24 mouse cellular contexts compared by ENCODE assay signal in the genomic region with DNA sequence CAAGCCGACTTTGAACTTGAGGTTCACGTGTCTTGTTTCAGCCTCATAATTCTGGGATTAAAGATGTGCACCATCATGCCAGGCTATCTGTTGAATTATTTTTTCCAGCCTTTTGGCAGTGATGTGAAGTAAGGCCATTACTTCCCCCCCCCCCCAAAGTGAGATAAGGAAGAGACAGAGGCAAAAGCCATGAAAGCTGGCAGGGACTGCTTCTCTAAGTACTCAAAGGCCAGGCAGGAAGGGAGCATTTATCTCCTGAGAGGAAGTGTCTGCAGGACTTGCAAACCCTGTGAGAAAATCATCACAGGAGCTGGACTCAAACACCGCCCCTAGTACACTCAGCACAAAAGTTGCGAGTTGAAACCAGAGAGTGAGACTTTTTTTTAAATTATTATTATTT. TPM values are rescaled to one million over a fixed set of nuclear protein-coding genes. Genes with fewer than 3 reads are reported as not detected.
DNase-seq lines count a peak whose midpoint lies in the region; ATAC-seq and TF ChIP-seq lines count a peak whose summit lies in the region.
"Had no signal": no experiment of that assay in that cellular context is flagged by ENCODE, and none has a peak within 500 bp of the region (broad histone marks: within the 10 kb centered on the region; RNA-seq: fewer than 3 reads in every experiment).

No protein-coding gene starts in this region.

- DNase-seq in heart, postnatal 0 days (ENCODE audit: low spot score), result peak; percentile 34
- no peak for DNase-seq in heart, postnatal 14 days
- DNase-seq in kidney, adult 2 months, result peak; percentile 9
- no peak for DNase-seq in kidney, postnatal 25 days
- peak; percentile 72 for DNase-seq in MEL (ENCODE audit: low read depth, low spot score)
- DNase-seq in MEL-GATA-1-ER (ENCODE audit: extremely low read depth, low read depth), result peak; percentile 69
- no peak for DNase-seq in left cerebral cortex, postnatal 36 days (ENCODE audit: low spot score in 2 of 2)
- DNase-seq: adrenal gland, adult 2 months; adrenal gland, adult 8-10 months; adrenal gland, postnatal 10 days; adrenal gland, postnatal 14 days; adrenal gland, postnatal 25 days; adrenal gland, postnatal 36 days; B cell, adult 2 months; cerebellum, adult 11 months; cerebellum, adult 11-12 months; cerebellum, adult 18-20 months; cerebellum, adult 2 months had no signal

- TF ChIP-seq EP300 in heart, postnatal 0 days (IDR thresholded peaks at IDR 0.05; ENCODE audit: low read depth), result no peak
- no peak for TF ChIP-seq EP300 in MEL (IDR thresholded peaks at IDR 0.05; ENCODE audit: low read depth in 1 of 2, low read length in 2 of 2)

- H3K79me2 ChIP-seq in MEL (ENCODE audit: control insufficient read depth, insufficient read depth, low read length, poor library complexity), result peaks cover 11% of the 10 kb centered on the region

- 0 out of 2 replicates have a peak, but pooled peaks cover 7% of the 10 kb centered on the region for H3K4me1 ChIP-seq in heart, postnatal 0 days (ENCODE audit: control insufficient read depth, insufficient read depth)
- 0 out of 2 replicates have a peak, but pooled peaks cover 4% of the 10 kb centered on the region for H3K4me1 ChIP-seq in kidney, adult 2 months (ENCODE audit: control insufficient read depth, insufficient read depth, low read length)
- peaks cover 0 to 20% of the 10 kb centered on the region in 2 experiments; a peak in 2 of 4 replicates for H3K4me1 ChIP-seq in MEL (ENCODE audit: control insufficient read depth in 1 of 2, insufficient read depth in 2 of 2, low read length in 2 of 2)

- H3K9me3 ChIP-seq in heart, postnatal 0 days (replicated peaks; ENCODE audit: control insufficient read depth, low read length), result 0 out of 2 replicates have a peak, but pooled peaks cover 3% of the 10 kb centered on the region
- no peaks in the 10 kb centered on the region for H3K9me3 ChIP-seq in MEL (replicated peaks; ENCODE audit: insufficient read depth, low read length)
- H3K9me3 ChIP-seq: G1E had no signal

- no peak overlapping the region for H3K4me2 ChIP-seq in heart, postnatal 0 days (ENCODE audit: low read depth, low read length)

- no peaks in the 10 kb centered on the region for H3K27me3 ChIP-seq in heart, postnatal 0 days (ENCODE audit: control insufficient read depth, insufficient read depth, low read length)
- H3K27me3 ChIP-seq in kidney, adult 2 months (replicated peaks; ENCODE audit: control insufficient read depth, insufficient read depth, low read length), result no peaks in the 10 kb centered on the region
- H3K27me3 ChIP-seq in MEL (ENCODE audit: control insufficient read depth in 1 of 2, insufficient read depth in 2 of 2, low read length in 2 of 2), result no peaks in the 10 kb centered on the region
- H3K27me3 ChIP-seq: CH12.LX, Patski had no signal

- TF ChIP-seq CTCF in heart, postnatal 0 days (IDR thresholded peaks at IDR 0.05; ENCODE audit: low read depth), result no peak
- TF ChIP-seq CTCF in kidney, adult 2 months (conservative IDR thresholded peaks at IDR 0.05; ENCODE audit: insufficient read depth, insufficient read length, low read depth, low read length), result no peak
- no peak for TF ChIP-seq CTCF in MEL (IDR thresholded peaks at IDR 0.05 in 2 of 3, conservative IDR thresholded peaks at IDR 0.05 in 1 of 3; ENCODE audit: control insufficient read depth in 1 of 3, insufficient read depth in 1 of 3, low read depth in 2 of 3, low read length in 3 of 3, poor library complexity in 1 of 3, severe bottlenecking in 1 of 3)

- no peak overlapping the region for H3K27ac ChIP-seq in heart, postnatal 0 days (ENCODE audit: low read depth)
- H3K27ac ChIP-seq in kidney, adult 2 months (ENCODE audit: insufficient read depth, low read depth, low read length), result no peak overlapping the region; the same call in 1 of the 2 replicates
- H3K27ac ChIP-seq in MEL (ENCODE audit: control insufficient read depth, low read depth, low read length), result peak overlapping the region; percentile 11

- 71% methylated on average over 4 of the region's 4 CpGs for WGBS in heart, postnatal 0 days
- 74% methylated on average over 4 of the region's 4 CpGs for WGBS in kidney, adult 2 months

- no peak for TF ChIP-seq POLR2A in kidney, adult 2 months (IDR thresholded peaks at IDR 0.05; ENCODE audit: low read depth, low read length)
- TF ChIP-seq POLR2A in MEL (IDR thresholded peaks at IDR 0.05; ENCODE audit: control insufficient read depth in 1 of 2, insufficient read depth in 1 of 2, low read depth in 1 of 2, low read length in 2 of 2, poor library complexity in 1 of 2), result no peak

- intact Hi-C loops in heart, postnatal 14 days (cut with DNase I), result no loop called here
- intact Hi-C loops in left cerebral cortex, postnatal 36 days (cut with DNase I), result no loop called here

- ATAC-seq in heart, postnatal 0 days (ENCODE audit: insufficient read depth, low read depth), result no peak
- no peak for ATAC-seq in inflammation-experienced regulatory T-cells, adult 6 months
- ATAC-seq: activated CD4-positive, CD25-positive, alpha-beta regulatory T cell, adult 4 months; CD4-positive, CD25-positive, alpha-beta regulatory T cell, adult 4 months; Patski had no signal

- H3K36me3 ChIP-seq in heart, postnatal 0 days (replicated peaks; ENCODE audit: control insufficient read depth, insufficient read depth, low read length), result no peaks in the 10 kb centered on the region
- H3K36me3 ChIP-seq in kidney, adult 2 months (ENCODE audit: control insufficient read depth, insufficient read depth, low read length), result no peaks in the 10 kb centered on the region
- H3K36me3 ChIP-seq in MEL (ENCODE audit: control insufficient read depth in 1 of 2, insufficient read depth in 2 of 2, low read length in 2 of 2), result peaks cover 0 to 25% of the 10 kb centered on the region in 2 experiments; a peak in 2 of 4 replicates

- no peak overlapping the region for H3K4me3 ChIP-seq in heart, postnatal 0 days (ENCODE audit: low read depth, low read length)
- H3K4me3 ChIP-seq in kidney, adult 2 months (ENCODE audit: insufficient read depth, low read depth, low read length), result no peak overlapping the region
- no peak overlapping the region for H3K4me3 ChIP-seq in MEL (ENCODE audit: control insufficient read depth in 1 of 2, insufficient read depth in 1 of 2, low read depth in 2 of 2, low read length in 2 of 2)

- H3K9ac ChIP-seq in heart, postnatal 0 days (replicated peaks; ENCODE audit: low read depth, low read length), result no peak overlapping the region
- H3K9ac ChIP-seq in MEL (ENCODE audit: control insufficient read depth, low read depth, low read length, poor library complexity, severe bottlenecking), result no peak overlapping the region

- no peak for TF ChIP-seq RAD21 in MEL (IDR thresholded peaks at IDR 0.05; ENCODE audit: low read depth, low read length)

RNA-seq across cellular contexts. Expression of a gene that starts 3.5 kb away (rescaled TPM):
- total RNA-seq in heart, postnatal 0 days (2014; rRNA removed; ENCODE audit: low replicate concordance), result 17.9 and 18.5 TPM in 2 replicates
- polyA plus RNA-seq in heart, postnatal 0 days (2015; fragmentation: Nextera tagmentation; extraction: Ambion mirVana), result 30.9 and 31.0 TPM in 2 replicates
- total RNA-seq in heart, postnatal 14 days (2021), result 10 to 100 TPM; 13.9 to 14.1 TPM
- polyA plus RNA-seq in kidney, adult 2 months (2012; rRNA removed), result 21.4 and 26.6 TPM in 2 replicates
- 33.5 and 42.5 TPM in 2 replicates for total RNA-seq in MEL (2012; rRNA removed)
- polyA plus RNA-seq in MEL (2012; ENCODE audit: insufficient read depth in 1 of 2, insufficient read length in 2 of 2, low read depth in 1 of 2, low replicate concordance in 2 of 2, missing spikeins in 1 of 2), result 10 to 100 TPM in 1 of 2 experiments, not detected in 1; 47.1 TPM
- 10 to 100 TPM; 28.6 to 51.1 (median 40.0) TPM for polyA plus RNA-seq in inflammation-experienced regulatory T-cells, adult 6 months (2017; shearing (Covaris generic))
- 10 to 100 TPM; 49.9 to 50.8 TPM for total RNA-seq in left cerebral cortex, postnatal 36 days (2021)

RNA-seq across cellular contexts. Expression of a gene that starts 15.5 kb away (rescaled TPM):
- total RNA-seq in heart, postnatal 0 days (2014; rRNA removed; ENCODE audit: low replicate concordance), result 8.9 and 10.6 TPM in 2 replicates
- 13.1 and 14.3 TPM in 2 replicates for polyA plus RNA-seq in heart, postnatal 0 days (2015; fragmentation: Nextera tagmentation; extraction: Ambion mirVana)
- 10 to 100 TPM; 26.0 TPM for total RNA-seq in heart, postnatal 14 days (2021)
- polyA plus RNA-seq in kidney, adult 2 months (2012; rRNA removed), result 12.3 and 13.0 TPM in 2 replicates
- 52.8 and 58.3 TPM in 2 replicates for total RNA-seq in MEL (2012; rRNA removed)
- polyA plus RNA-seq in MEL (2012; ENCODE audit: insufficient read depth in 1 of 2, insufficient read length in 2 of 2, low read depth in 1 of 2, low replicate concordance in 2 of 2, missing spikeins in 1 of 2), result 100 to 1,000 TPM in 1 of 2 experiments, 10 to 100 TPM in 1; 89.5 to 122 TPM
- 10 to 100 TPM; 62.3 to 67.3 (median 64.0) TPM for polyA plus RNA-seq in inflammation-experienced regulatory T-cells, adult 6 months (2017; shearing (Covaris generic))
- 10 to 100 TPM; 40.5 to 52.9 TPM for total RNA-seq in left cerebral cortex, postnatal 36 days (2021)

RNA-seq across cellular contexts. Expression of a gene that starts 19.6 kb away (rescaled TPM):
- total RNA-seq in heart, postnatal 0 days (2014; rRNA removed; ENCODE audit: low replicate concordance), result 24.5 and 37.6 TPM in 2 replicates
- polyA plus RNA-seq in heart, postnatal 0 days (2015; fragmentation: Nextera tagmentation; extraction: Ambion mirVana), result 15.7 and 17.3 TPM in 2 replicates
- 10 to 100 TPM; 10.0 to 11.4 TPM for total RNA-seq in heart, postnatal 14 days (2021)
- 15.0 and 15.7 TPM in 2 replicates for polyA plus RNA-seq in kidney, adult 2 months (2012; rRNA removed)
- 15.0 and 18.0 TPM in 2 replicates for total RNA-seq in MEL (2012; rRNA removed)
- polyA plus RNA-seq in MEL (2012; ENCODE audit: insufficient read depth in 1 of 2, insufficient read length in 2 of 2, low read depth in 1 of 2, low replicate concordance in 2 of 2, missing spikeins in 1 of 2), result 10 to 100 TPM in 1 of 2 experiments, not detected in 1; 19.9 TPM
- polyA plus RNA-seq in inflammation-experienced regulatory T-cells, adult 6 months (2017; shearing (Covaris generic)), result 10 to 100 TPM; 24.5 to 35.8 (median 25.1) TPM
- total RNA-seq in left cerebral cortex, postnatal 36 days (2021), result 10 to 100 TPM; 26.2 to 26.4 TPM

RNA-seq across cellular contexts. Expression of a gene that starts 45.8 kb away (rescaled TPM):
- 22.0 and 50.3 TPM in 2 replicates for total RNA-seq in heart, postnatal 0 days (2014; rRNA removed; ENCODE audit: low replicate concordance)
- polyA plus RNA-seq in heart, postnatal 0 days (2015; fragmentation: Nextera tagmentation; extraction: Ambion mirVana), result 78.6 and 82.0 TPM in 2 replicates
- total RNA-seq in heart, postnatal 14 days (2021), result 10 to 100 TPM; 83.3 to 89.3 TPM
- polyA plus RNA-seq in kidney, adult 2 months (2012; rRNA removed), result 74.0 and 92.5 TPM in 2 replicates
- 185 and 222 TPM in 2 replicates for total RNA-seq in MEL (2012; rRNA removed)
- 100 to 1,000 TPM in 1 of 2 experiments, not detected in 1; 218 TPM for polyA plus RNA-seq in MEL (2012; ENCODE audit: insufficient read depth in 1 of 2, insufficient read length in 2 of 2, low read depth in 1 of 2, low replicate concordance in 2 of 2, missing spikeins in 1 of 2)
- polyA plus RNA-seq in inflammation-experienced regulatory T-cells, adult 6 months (2017; shearing (Covaris generic)), result 100 to 1,000 TPM; 184 to 286 (median 269) TPM
- total RNA-seq in left cerebral cortex, postnatal 36 days (2021), result 100 to 1,000 TPM; 133 to 138 TPM

RNA-seq across cellular contexts. Expression of a gene that starts 48.4 kb away (rescaled TPM):
- 17.7 and 19.6 TPM in 2 replicates for total RNA-seq in heart, postnatal 0 days (2014; rRNA removed; ENCODE audit: low replicate concordance)
- polyA plus RNA-seq in heart, postnatal 0 days (2015; fragmentation: Nextera tagmentation; extraction: Ambion mirVana), result 9.5 and 10.3 TPM in 2 replicates
- 10 to 100 TPM; 24.8 to 26.9 TPM for total RNA-seq in heart, postnatal 14 days (2021)
- 85.6 and 102 TPM in 2 replicates for polyA plus RNA-seq in kidney, adult 2 months (2012; rRNA removed)
- 11.7 and 11.9 TPM in 2 replicates for total RNA-seq in MEL (2012; rRNA removed)
- polyA plus RNA-seq in MEL (2012; ENCODE audit: insufficient read depth in 1 of 2, insufficient read length in 2 of 2, low read depth in 1 of 2, low replicate concordance in 2 of 2, missing spikeins in 1 of 2), result 10 to 100 TPM in 1 of 2 experiments, not detected in 1; 38.7 TPM
- 10 to 100 TPM; 16.4 to 40.7 (median 37.3) TPM for polyA plus RNA-seq in inflammation-experienced regulatory T-cells, adult 6 months (2017; shearing (Covaris generic))
- 10 to 100 TPM; 61.1 to 99.5 TPM for total RNA-seq in left cerebral cortex, postnatal 36 days (2021)

Comparison
In these comparisons a context has a peak if more than half of its experiments do, and no peak if none do; other contexts are left out.
1. DNase-seq: peak in heart, postnatal 0 days (single experiment), kidney, adult 2 months (single experiment), MEL (single experiment) and MEL-GATA-1-ER (single experiment); none in heart, postnatal 14 days (0 of 2), kidney, postnatal 25 days (0 of 2) and left cerebral cortex, postnatal 36 days (0 of 2).